ENCODE assay signal across 31 mouse cellular contexts in the genomic region with DNA sequence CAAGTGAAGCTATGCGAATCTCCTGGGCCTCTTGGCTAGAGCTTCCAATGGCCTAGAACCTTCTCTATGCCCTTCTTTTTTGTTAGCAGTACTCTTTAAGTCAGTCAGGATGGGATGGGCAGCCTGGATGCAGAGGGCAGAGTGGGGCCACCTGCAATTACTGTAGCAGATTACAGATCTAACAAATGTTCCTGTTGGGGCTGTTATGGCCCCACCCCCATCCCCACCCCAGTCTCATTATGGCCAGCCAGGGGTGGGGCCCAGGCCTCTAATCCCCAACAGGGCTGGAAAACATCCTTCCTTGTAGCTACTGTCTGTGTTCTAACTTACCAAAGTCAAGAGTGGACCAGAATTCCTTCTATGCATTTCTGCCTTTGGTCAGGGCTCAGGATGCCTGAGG. TPM values are rescaled to one million over a fixed set of nuclear protein-coding genes. Genes with fewer than 3 reads are reported as not detected.
DNase-seq lines count a peak whose midpoint lies in the region; ATAC-seq and TF ChIP-seq lines count a peak whose summit lies in the region.
"Had no signal": no experiment of that assay in that cellular context is flagged by ENCODE, and none has a peak within 500 bp of the region (broad histone marks: within the 10 kb centered on the region; RNA-seq: fewer than 3 reads in every experiment).

No protein-coding gene starts in this region.

- TF ChIP-seq EP300 in heart, postnatal 0 days (IDR thresholded peaks at IDR 0.05; ENCODE audit: low read depth) = no peak
- TF ChIP-seq EP300 in CH12.LX (IDR thresholded peaks at IDR 0.05; ENCODE audit: low read length) = no peak

- 96% methylated on average over 1 of the region's 1 CpGs for WGBS in heart, postnatal 0 days
- whole genome bisulfite sequencing in small intestine, adult 2 months = 81% methylated on average over 1 of the region's 1 CpGs

- H3K27me3 ChIP-seq in heart, postnatal 0 days (ENCODE audit: control insufficient read depth, insufficient read depth, low read length) = no peaks in the 10 kb centered on the region
- no peaks in the 10 kb centered on the region for H3K27me3 ChIP-seq in CH12.LX (replicated peaks)
- no peaks in the 10 kb centered on the region for H3K27me3 ChIP-seq in small intestine, adult 2 months (ENCODE audit: control insufficient read depth, insufficient read depth, low read length)
- H3K27me3 ChIP-seq: embryonic facial prominence, embryonic 13.5 days; forebrain, embryonic 13.5 days; heart, embryonic 13.5 days; hindbrain, embryonic 13.5 days; Patski had no signal

- H3K36me3 ChIP-seq in heart, postnatal 0 days (replicated peaks; ENCODE audit: control insufficient read depth, insufficient read depth, low read length) = peaks cover 19% of the 10 kb centered on the region
- peaks cover 4 to 15% of the 10 kb centered on the region in 2 experiments for H3K36me3 ChIP-seq in CH12.LX (replicated peaks in 1 of 2; ENCODE audit: control insufficient read depth in 1 of 2, insufficient read depth in 1 of 2, low read length in 1 of 2)
- no peaks in the 10 kb centered on the region for H3K36me3 ChIP-seq in small intestine, adult 2 months (ENCODE audit: control insufficient read depth, insufficient read depth, low read length)
- H3K36me3 ChIP-seq: embryonic facial prominence, embryonic 10.5 days; embryonic facial prominence, embryonic 13.5 days; G1E; hindbrain, embryonic 10.5 days; hindbrain, embryonic 13.5 days had no signal

- TF ChIP-seq CTCF in heart, postnatal 0 days (IDR thresholded peaks at IDR 0.05; ENCODE audit: low read depth) = no peak
- TF ChIP-seq CTCF in left cerebral cortex, adult 2 months (IDR thresholded peaks at IDR 0.05) = no peak
- no peak for TF ChIP-seq CTCF in CH12.LX (conservative IDR thresholded peaks at IDR 0.05 in 1 of 2, IDR thresholded peaks at IDR 0.05 in 1 of 2; ENCODE audit: low read depth in 2 of 2, low read length in 2 of 2)
- TF ChIP-seq CTCF in small intestine, adult 2 months (IDR thresholded peaks at IDR 0.05; ENCODE audit: extremely low read depth, insufficient read length, insufficient replicate concordance, low read depth, low read length) = no peak

- no peak overlapping the region for H3K9ac ChIP-seq in heart, postnatal 0 days (replicated peaks; ENCODE audit: low read depth, low read length)
- H3K9ac ChIP-seq in CH12.LX (ENCODE audit: insufficient read depth, low read depth) = peak overlapping the region; percentile 43
- H3K9ac ChIP-seq: embryonic facial prominence, embryonic 13.5 days; forebrain, embryonic 13.5 days; heart, embryonic 13.5 days; hindbrain, embryonic 13.5 days had no signal

- no peak; the same call in 1 of the 2 replicates for TF ChIP-seq POLR2A in CH12.LX (IDR thresholded peaks at IDR 0.05; ENCODE audit: low read depth, low read length)
- TF ChIP-seq POLR2A in small intestine, adult 2 months (IDR thresholded peaks at IDR 0.05; ENCODE audit: low read depth, low read length) = no peak

- no peak for ATAC-seq in heart, postnatal 0 days (ENCODE audit: insufficient read depth, low read depth)
- no peak for ATAC-seq in cerebellum, adult (ENCODE audit: insufficient number of reproducible peaks, low FRiP score, low TSS enrichment)
- ATAC-seq: forebrain, embryonic 13.5 days; forebrain, embryonic 16.5 days; hindbrain, embryonic 16.5 days; Patski had no signal

- no peaks in the 10 kb centered on the region for H3K9me3 ChIP-seq in heart, postnatal 0 days (replicated peaks; ENCODE audit: control insufficient read depth, low read length)
- no peaks in the 10 kb centered on the region for H3K9me3 ChIP-seq in CH12.LX (replicated peaks; ENCODE audit: low read length)
- H3K9me3 ChIP-seq: embryonic facial prominence, embryonic 10.5 days; embryonic facial prominence, embryonic 13.5 days; forebrain, embryonic 13.5 days; G1E; heart, embryonic 10.5 days; heart, embryonic 13.5 days; hindbrain, embryonic 10.5 days; hindbrain, embryonic 13.5 days had no signal

- dilution Hi-C loops in CH12.LX (cut with MboI; ENCODE audit: extremely low pct_ligation_motif_present, extremely low pct_unique_long_range_greater_than_20kb, low sequenced_read_pairs) = no loop called here

- H3K4me3 ChIP-seq in heart, postnatal 0 days (ENCODE audit: low read depth, low read length) = no peak overlapping the region
- no peak overlapping the region for H3K4me3 ChIP-seq in left cerebral cortex, adult 2 months
- peak overlapping the region in 1 of 3 experiments; percentile 37 for H3K4me3 ChIP-seq in CH12.LX (replicated peaks in 1 of 3; ENCODE audit: low read depth in 2 of 3, low read length in 2 of 3, poor library complexity in 1 of 3)
- no peak overlapping the region for H3K4me3 ChIP-seq in small intestine, adult 2 months (ENCODE audit: low read depth, low read length)
- H3K4me3 ChIP-seq: embryonic facial prominence, embryonic 10.5 days; embryonic facial prominence, embryonic 13.5 days; erythroblast, embryonic 14.5 days; forebrain, embryonic 13.5 days; heart, adult 2 months; heart, embryonic 10.5 days; heart, embryonic 13.5 days; hindbrain, embryonic 10.5 days; hindbrain, embryonic 13.5 days had no signal

- 0 out of 2 replicates have a peak overlapping the region, but pooled peaks have one; percentile 3 for H3K27ac ChIP-seq in heart, postnatal 0 days (ENCODE audit: low read depth)
- H3K27ac ChIP-seq in left cerebral cortex, adult 2 months = peak overlapping the region; percentile 69
- H3K27ac ChIP-seq in CH12.LX (ENCODE audit: insufficient read depth, low read depth) = peak overlapping the region; percentile 100
- peak overlapping the region; percentile 23; the same call in 1 of the 2 replicates for H3K27ac ChIP-seq in small intestine, adult 2 months (ENCODE audit: insufficient read depth, low read depth, low read length)
- H3K27ac ChIP-seq: embryonic facial prominence, embryonic 10.5 days; embryonic facial prominence, embryonic 13.5 days; forebrain, embryonic 13.5 days; heart, adult 2 months; heart, embryonic 10.5 days; heart, embryonic 13.5 days; hindbrain, embryonic 10.5 days; hindbrain, embryonic 13.5 days had no signal

- no peaks in the 10 kb centered on the region for H3K79me2 ChIP-seq in CH12.LX (replicated peaks; ENCODE audit: control insufficient read depth, extremely low read depth, insufficient read depth, poor library complexity, severe bottlenecking)

- DNase-seq in heart, postnatal 0 days (ENCODE audit: low spot score) = no peak
- DNase-seq in heart, postnatal 10 days = no peak
- DNase-seq in left cerebral cortex, adult 2 months (ENCODE audit: extremely low spot score in 1 of 2, low spot score in 2 of 2) = no peak
- no peak for DNase-seq in left cerebral cortex, adult 8-10 months (ENCODE audit: low spot score in 2 of 2)
- DNase-seq in CH12.LX (ENCODE audit: extremely low read depth) = no peak
- DNase-seq in neural tube, embryonic 10.5 days (ENCODE audit: extremely low spot score, low spot score) = no peak
- DNase-seq: adrenal gland, postnatal 10 days; adrenal gland, postnatal 36 days; cerebellum, adult 11 months; cerebellum, adult 2 months; cerebellum, postnatal 10 days; cerebellum, postnatal 36 days; embryo, embryonic 11 days; gastrocnemius, postnatal 10 days; gastrocnemius, postnatal 36 days; heart, adult 2 months; heart, postnatal 36 days had no signal

- no peak for TF ChIP-seq RAD21 in CH12.LX (IDR thresholded peaks at IDR 0.05; ENCODE audit: low read depth, low read length)

- intact Hi-C loops in heart, postnatal 10 days (cut with DNase I) = no loop called here
- intact Hi-C loops in left cerebral cortex, adult 2 months (cut with DNase I) = no loop called here

- in situ Hi-C loops in CH12.LX (cut with MboI; ENCODE audit: low pct_ligation_motif_present, low pct_unique_long_range_greater_than_20kb, low sequenced_read_pairs) = no loop called here

- H3K4me2 ChIP-seq in heart, postnatal 0 days (ENCODE audit: low read depth, low read length) = no peak overlapping the region
- H3K4me2 ChIP-seq in CH12.LX (ENCODE audit: insufficient read depth, low read depth, poor library complexity, severe bottlenecking) = peak overlapping the region; percentile 86
- H3K4me2 ChIP-seq: embryonic facial prominence, embryonic 13.5 days; forebrain, embryonic 13.5 days; heart, embryonic 13.5 days; hindbrain, embryonic 13.5 days had no signal

- no peaks in the 10 kb centered on the region for H3K4me1 ChIP-seq in heart, postnatal 0 days (ENCODE audit: control insufficient read depth, insufficient read depth)
- peaks cover 38 to 47% of the 10 kb centered on the region in 2 experiments for H3K4me1 ChIP-seq in CH12.LX (ENCODE audit: control insufficient read depth in 1 of 2, insufficient read depth in 2 of 2)
- peaks cover 41% of the 10 kb centered on the region for H3K4me1 ChIP-seq in small intestine, adult 2 months (ENCODE audit: control insufficient read depth, insufficient read depth, insufficient read length, low read length)
- H3K4me1 ChIP-seq: embryonic facial prominence, embryonic 10.5 days; embryonic facial prominence, embryonic 13.5 days; forebrain, embryonic 13.5 days; heart, embryonic 13.5 days; hindbrain, embryonic 10.5 days; hindbrain, embryonic 13.5 days had no signal

TF ChIP-seq in CH12.LX, 34 proteins besides CTCF, POLR2A, EP300 and RAD21:
- no peak for TF ChIP-seq GABPA (IDR thresholded peaks at IDR 0.05; ENCODE audit: insufficient replicate concordance, low read depth, low read length)
- no peak for TF ChIP-seq ZMIZ1 (IDR thresholded peaks at IDR 0.05; ENCODE audit: low read depth, low read length)
- no peak for TF ChIP-seq POLR2AphosphoS2 (IDR thresholded peaks at IDR 0.05; ENCODE audit: low read depth, low read length)
- no peak for TF ChIP-seq MAZ (IDR thresholded peaks at IDR 0.05; ENCODE audit: low read depth, low read length)
- no peak for TF ChIP-seq SIN3A (IDR thresholded peaks at IDR 0.05; ENCODE audit: low read length)
- no peak for TF ChIP-seq MEF2A (IDR thresholded peaks at IDR 0.05; ENCODE audit: borderline replicate concordance, low read depth, low read length)
- no peak for TF ChIP-seq TCF12 (IDR thresholded peaks at IDR 0.05; ENCODE audit: low read depth, low read length)
- TF ChIP-seq JUND (conservative IDR thresholded peaks at IDR 0.05; ENCODE audit: low read depth, low read length) = no peak
- no peak for TF ChIP-seq SMC3 (IDR thresholded peaks at IDR 0.05; ENCODE audit: low read depth, low read length)
- TF ChIP-seq RCOR1 (conservative IDR thresholded peaks at IDR 0.05; ENCODE audit: low read depth, low read length) = no peak
- TF ChIP-seq CHD2 (IDR thresholded peaks at IDR 0.05; ENCODE audit: low read length) = no peak
TF ChIP-seq in CH12.LX: peak in this region for 0.

RNA-seq across cellular contexts. Expression of a gene that starts 23.2 kb away (rescaled TPM):
- 4.2 and 5.5 TPM in 2 replicates for total RNA-seq in heart, postnatal 0 days (2014; rRNA removed; ENCODE audit: low replicate concordance)
- 28.6 and 34.8 TPM in 2 replicates for polyA plus RNA-seq in heart, postnatal 0 days (2015; fragmentation: Nextera tagmentation; extraction: Ambion mirVana)
- total RNA-seq in heart, postnatal 10 days (2021) = 10 to 100 TPM; 30.2 to 31.0 TPM
- 100 to 1,000 TPM; 102 to 114 TPM for total RNA-seq in left cerebral cortex, adult 2 months (2021)
- total RNA-seq in left cerebral cortex, adult 8-10 months (2022) = 100 to 1,000 TPM in 2 of 4 experiments, 10 to 100 TPM in 2; 95.8 to 102 (median 98.8) TPM
- total RNA-seq in CH12.LX (2012; rRNA removed) (21.0 and 26.3 TPM in 2 replicates), CH12.LX (2014; rRNA removed) (24.3 and 24.4 TPM in 2 replicates)
- 37.9 and 39.0 TPM in 2 replicates for polyA plus RNA-seq in CH12.LX (2012; ENCODE audit: insufficient read length, low read depth)
- 1.9 and 3.8 TPM in 2 replicates for polyA plus RNA-seq in small intestine, adult 2 months (2012; rRNA removed)

Comparison
In these comparisons a context has a peak if more than half of its experiments do, and no peak if none do; other contexts are left out.
1. H3K27ac ChIP-seq: peak in every context shown above with its lines; median percentile 100 in CH12.LX; 69 in left cerebral cortex, adult 2 months; 23 in small intestine, adult 2 months; 3 in heart, postnatal 0 days.